Mouse (Mus musculus) kidney, adult 18-20 months (tissue): ENCODE measurements around the gene Rragd.
"Not testable (repeated sequence)": the region's sequence is repeated elsewhere in the genome, so short reads cannot be mapped to it uniquely, and the experiment has no call there.

Source experiments
- DNase-seq: peaks from one replicate; pipeline ENCODE4 v3.0.0; 2021

Rragd gene

DNA sequence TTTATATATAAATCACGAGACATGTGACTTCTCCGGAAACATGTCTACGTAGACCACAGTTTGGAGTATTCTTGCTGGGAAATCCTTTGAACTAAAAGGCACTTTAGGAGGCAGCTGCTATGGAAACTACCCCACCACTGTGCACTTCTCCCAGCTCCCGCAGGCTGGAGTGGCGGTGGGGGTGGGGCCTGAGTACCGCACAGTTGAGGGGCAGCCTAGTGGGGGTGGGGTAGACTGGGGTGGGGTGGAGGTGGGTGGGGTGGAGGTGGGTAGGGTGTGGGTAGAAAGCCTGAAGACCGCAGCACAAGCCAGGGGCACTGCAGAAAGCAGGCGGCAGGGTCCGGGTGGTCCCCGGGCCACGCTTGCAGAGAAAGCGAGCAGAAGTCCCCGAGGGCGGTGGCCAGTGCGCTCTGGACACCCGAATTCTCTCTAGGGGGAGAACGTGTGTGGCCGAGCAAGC, at the start of gene Rragd:
Gene Rragd (plus strand): TSS at position 322 of the 460 bp plus-strand sequence.
- DNase-seq: no peak

GRCm38 (mm10) chr4:32936762-32937341, 46.0 kb upstream of the Rragd start:
- no peak for DNase-seq

GRCm38 (mm10) chr4:32939521-32939920, 43.3 kb upstream of the Rragd start:
- no peak for DNase-seq

DNA sequence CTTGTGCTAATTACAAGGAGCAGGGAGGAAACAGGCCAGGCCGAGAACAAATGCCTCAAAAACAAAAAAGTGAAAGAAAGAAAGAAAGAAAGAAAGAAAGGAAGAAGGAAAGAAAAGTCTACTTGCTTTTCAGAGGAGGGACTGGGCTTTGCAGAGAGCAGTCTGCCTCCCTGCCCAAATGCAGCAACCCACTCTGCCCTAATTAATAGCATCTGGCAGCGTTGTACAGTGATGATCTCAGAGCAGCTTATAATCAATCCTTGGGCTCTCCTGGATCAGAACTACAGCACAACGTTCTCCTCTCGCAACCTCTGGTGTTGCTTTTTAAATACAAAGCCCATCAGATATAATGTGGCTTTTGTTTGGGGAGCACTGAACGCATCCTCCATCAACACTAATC, 42.9 kb upstream of the Rragd start:
- no peak for DNase-seq

DNA sequence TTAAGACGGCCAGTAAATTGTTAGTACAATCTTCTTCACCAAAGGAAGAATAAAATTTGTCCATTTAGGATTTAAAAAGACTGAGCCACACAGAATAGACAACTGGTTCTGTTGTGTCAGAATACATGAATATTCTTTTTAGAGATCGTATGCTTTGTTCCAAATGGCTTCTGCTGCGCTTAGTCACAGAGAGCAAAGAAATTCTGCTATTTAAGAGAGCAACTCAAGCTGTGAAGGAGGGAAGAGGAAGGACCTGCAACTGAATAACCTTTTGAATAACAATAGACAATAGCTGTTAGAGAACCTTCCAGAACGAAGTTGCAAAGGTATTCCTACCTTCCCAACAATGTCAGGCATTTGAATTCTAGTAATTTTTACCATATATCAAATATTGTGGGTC, 41.9 kb upstream of the Rragd start:
- no peak for DNase-seq

GRCm38 (mm10) chr4:32947631-32948030, 35.2 kb upstream of the Rragd start:
- DNase-seq: no peak

DNA sequence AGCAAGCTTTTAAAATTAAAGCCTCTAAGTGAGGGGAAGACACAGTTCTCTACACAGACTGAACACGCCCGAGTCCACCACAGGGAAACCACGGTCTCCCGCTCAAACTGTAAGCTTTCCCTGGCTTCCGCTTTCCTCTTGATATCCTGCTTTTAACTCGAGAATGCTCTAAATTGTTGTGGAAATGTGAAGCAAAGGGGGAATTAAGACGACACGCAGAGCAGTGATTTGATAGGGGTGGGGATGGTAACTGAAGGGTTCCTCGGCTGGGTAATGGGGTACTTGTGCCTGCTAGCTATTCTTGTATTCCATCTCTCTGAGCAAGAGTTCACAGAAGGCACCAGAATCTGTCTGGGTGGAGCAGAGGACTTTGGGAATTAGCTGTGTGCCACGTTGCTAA, 34.1 kb upstream of the Rragd start:
- no peak for DNase-seq

GRCm38 (mm10) chr4:32950356-32951034, 32.3 kb upstream of the Rragd start, which contains the start of gene Ankrd6:
Ankrd6 (minus strand) TSS chr4:32950841.
- peak; percentile 82 for DNase-seq

- no peak for DNase-seq
These were observed 31.5 kb upstream of the Rragd start for GRCm38 (mm10) chr4:32951035-32951940.

- no peak for DNase-seq
These were observed 30.2 kb upstream of the Rragd start for GRCm38 (mm10) chr4:32952681-32953080.

DNA sequence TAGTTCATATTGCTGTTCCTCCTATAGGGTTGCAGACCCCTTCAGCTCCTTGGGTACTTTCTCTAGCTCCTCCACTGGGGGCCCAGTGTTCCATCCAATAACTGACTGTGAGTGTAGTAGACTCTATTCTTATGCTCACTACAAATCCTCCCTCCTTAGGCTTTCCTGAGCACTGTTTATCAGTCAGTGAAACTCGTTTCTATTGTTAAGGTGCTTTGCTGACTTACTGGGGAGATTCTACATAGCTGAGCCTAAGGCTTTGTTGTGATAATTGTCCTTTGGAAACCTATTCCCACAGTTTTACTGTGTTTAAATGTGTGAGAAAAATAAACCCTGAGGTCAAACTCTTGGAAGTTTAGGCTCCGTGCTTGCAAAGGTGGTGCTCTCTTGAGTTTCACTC, 26.4 kb upstream of the Rragd start:
- no peak for DNase-seq

GRCm38 (mm10) chr4:32961394-32961793, 21.4 kb upstream of the Rragd start:
- no peak for DNase-seq

GRCm38 (mm10) chr4:32964619-32965018, 18.2 kb upstream of the Rragd start:
- DNase-seq: not testable (repeated sequence)

GRCm38 (mm10) chr4:32977331-32977730, 5.5 kb upstream of the Rragd start:
- DNase-seq: no peak

GRCm38 (mm10) chr4:32980061-32980460, 2.8 kb upstream of the Rragd start:
- DNase-seq: no peak

- DNase-seq: no peak
These were observed 1.2 kb upstream of the Rragd start for GRCm38 (mm10) chr4:32981617-32982016.

- peak; percentile 58 for DNase-seq
These were observed 659 bp upstream of the Rragd start for GRCm38 (mm10) chr4:32982041-32982715.

DNA sequence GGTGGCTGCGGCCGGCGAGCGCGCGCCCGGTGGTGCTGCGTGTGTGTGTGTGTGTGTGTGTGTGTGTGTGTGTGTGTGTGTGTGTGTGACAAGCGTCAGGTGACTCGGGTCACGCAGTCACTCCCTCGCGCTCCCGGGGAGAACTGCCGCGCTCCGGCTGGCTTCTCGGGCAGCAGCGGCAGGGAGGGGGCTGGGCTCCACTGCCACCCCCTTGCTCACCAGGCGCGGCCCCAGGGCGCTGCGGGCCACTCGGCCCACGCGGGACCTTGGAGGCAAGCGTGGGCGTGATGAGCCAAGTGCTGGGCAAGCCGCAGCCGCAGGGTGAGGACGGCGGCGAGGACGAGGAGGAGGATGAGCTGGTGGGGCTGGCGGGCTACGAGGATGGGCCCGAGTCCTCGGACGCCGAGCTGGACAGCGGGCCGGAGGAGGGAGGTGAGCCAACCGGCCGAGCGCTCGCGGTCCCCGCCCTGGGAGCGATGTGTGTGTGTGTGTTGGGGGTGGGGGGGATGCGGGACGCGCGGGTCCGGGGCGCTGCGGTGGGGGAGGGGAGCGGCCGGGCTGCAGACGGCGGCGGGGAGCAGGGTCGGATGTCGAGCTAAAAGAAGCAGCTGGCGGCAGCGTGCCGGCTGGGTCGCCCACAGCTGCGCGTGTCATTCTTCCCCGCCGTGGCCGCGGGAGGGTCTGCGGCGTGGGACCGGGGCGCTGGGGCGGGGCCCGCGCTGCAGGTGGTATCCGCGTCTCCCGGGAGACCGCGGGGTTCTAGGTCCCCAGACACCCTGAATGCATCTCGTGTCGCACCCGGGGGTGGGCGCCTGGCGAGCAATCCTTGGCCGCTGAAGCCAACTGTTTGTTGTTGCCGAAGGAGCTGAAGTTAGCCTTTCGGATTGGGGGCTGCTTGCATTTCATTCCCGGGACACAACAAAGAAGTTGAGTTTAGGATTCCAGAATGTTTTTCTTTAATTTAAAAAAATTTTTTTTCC, 629 bp downstream of the Rragd start:
- peak; percentile 83 for DNase-seq

- no peak for DNase-seq
These were observed 1.4 kb downstream of the Rragd start for GRCm38 (mm10) chr4:32984242-32984641.

DNA sequence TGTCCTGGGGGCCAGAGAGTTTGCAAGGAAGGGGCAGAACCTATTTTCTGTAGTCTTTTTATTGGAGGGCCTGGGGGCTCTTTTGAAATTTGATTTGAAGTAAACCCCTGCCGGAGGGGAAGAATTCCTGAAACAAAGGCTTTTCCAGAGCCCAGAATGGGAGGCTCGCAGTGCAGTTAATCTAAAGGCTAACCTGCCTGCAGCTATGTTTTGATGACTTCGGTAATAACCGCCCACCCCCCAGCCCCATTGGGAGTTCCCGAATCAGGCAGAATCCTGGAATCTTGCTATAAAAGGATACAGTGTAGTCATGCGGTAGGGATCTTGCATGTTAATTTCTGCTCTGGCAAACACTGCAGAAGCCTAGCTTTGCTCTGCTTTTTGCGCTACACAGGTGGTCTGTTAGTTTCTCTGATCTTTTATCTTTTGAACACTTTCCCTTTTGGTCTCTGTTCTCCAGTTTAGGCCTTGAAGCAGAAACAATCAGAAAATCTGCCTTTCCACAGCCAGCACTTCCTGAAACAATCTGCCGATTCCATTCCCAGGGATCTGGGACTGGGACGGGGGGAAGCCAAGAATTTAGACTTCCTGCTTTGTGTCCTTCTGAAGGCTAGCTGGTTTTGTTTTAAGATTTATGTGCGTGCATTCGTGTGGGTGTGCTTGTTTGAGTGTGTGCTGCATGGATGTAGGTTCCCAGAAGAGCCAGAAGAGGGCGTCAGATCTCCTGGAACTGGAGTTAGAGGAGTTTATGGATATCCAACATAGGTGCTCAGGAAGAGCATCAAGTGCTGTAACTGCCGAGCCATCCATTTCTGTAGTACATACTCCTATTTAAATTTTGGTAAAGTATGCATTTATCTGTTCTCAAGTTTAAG, 2.2 kb downstream of the Rragd start:
- DNase-seq: no peak

DNA sequence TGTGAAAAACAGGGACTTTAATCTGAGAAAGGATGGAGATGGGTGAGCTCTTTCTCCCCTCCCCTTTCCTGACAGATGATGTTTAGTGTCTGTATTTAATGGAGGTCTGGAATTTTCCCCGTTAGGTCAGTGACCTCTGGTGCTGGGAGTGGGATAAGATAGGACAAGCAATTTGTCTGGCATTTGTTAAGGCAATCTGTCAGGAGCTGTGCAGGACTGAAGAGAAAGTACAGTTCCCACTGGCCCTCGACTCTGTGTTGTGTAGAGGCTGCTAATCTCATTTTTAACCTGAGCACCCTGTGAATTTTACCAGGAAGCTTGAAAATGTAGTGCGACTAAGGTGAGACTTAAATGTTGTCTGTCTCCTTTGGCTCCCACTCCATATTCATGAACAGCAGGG, 2.8 kb downstream of the Rragd start:
- DNase-seq: no peak
